Mouse (Mus musculus): ENCODE data around the gene Gria1. TPM values are rescaled to one million over a fixed set of nuclear protein-coding genes. Genes with fewer than 3 reads are reported as not detected.

The Gria1 gene
- total and polyA plus RNA-seq, 2 experiments: 0.83 TPM; not detected in 1

DNA sequence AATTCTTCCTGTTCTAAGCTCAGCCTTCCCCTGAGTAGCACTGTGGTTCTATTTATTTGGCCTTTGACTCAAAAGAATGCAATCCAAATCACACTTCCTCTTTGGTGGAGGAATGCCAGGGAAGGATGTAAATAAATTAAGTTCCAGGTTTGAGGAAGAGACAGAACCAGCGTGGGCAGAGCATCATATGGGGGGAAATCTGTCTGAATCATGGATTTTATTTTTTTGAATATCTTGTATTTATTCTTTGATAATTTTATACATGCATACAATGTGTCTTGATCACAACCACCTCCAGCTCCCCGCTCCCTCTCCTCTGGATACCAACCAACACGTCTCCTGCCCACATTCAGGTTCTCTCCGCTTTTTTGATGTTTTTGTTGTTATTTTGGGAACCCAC lies 312.9 kb downstream of the Gria1 start:
- no peak overlapping the region for H3K27ac ChIP-seq (replicated peaks; ENCODE audit: insufficient read depth, low read depth, low read length)
- 74% methylated on average over 4 of the region's 4 CpGs for WGBS

More for the DNA sequence above, 312.9 kb downstream of the Gria1 start:
- Histone ChIP-seq H3K4me3 (ENCODE audit: insufficient read depth, low read depth, low read length) (no peak overlapping the region), H3K9ac (ENCODE audit: low read depth, low read length) (no peak overlapping the region), H3K36me3 (ENCODE audit: control insufficient read depth, insufficient read depth, low read length) (no peaks in the 10 kb centered on the region), H3K4me1 (ENCODE audit: control insufficient read depth, insufficient read depth, low read length) (no peaks in the 10 kb centered on the region), H3K79me2 (ENCODE audit: control insufficient read depth, insufficient read depth, low read length) (no peaks in the 10 kb centered on the region), H3K27me3 (ENCODE audit: control insufficient read depth, insufficient read depth, low read length) (no peaks in the 10 kb centered on the region)
- TF ChIP-seq CTCF (IDR thresholded peaks at IDR 0.05; ENCODE audit: low read depth, low read length) (no peak), POLR2A (IDR thresholded peaks at IDR 0.05; ENCODE audit: extremely low read depth, insufficient read depth, low read length) (no peak)
- no peak for DNase-seq (ENCODE audit: extremely low read depth, low read depth, low spot score)

Measured in liver, adult 2 months (tissue).